Mouse (Mus musculus) midbrain, embryonic 12.5 days (tissue): ENCODE measurements at regions not wholly inside any gene's neighbourhood (a gene's known extent, or its start where the extent isn't known, plus 50 kb on each side); places are given as distances from the start of the nearest gene placed in this dataset.

Source experiments
- ATAC-seq: fragments of 200-750 bp; cut with Nextera tagmentation; 2 replicates; pipeline ENCODE4 v1.8.0; 2017; ENCODE audit warnings: low read depth, moderate TSS enrichment, moderate library complexity; ENCODE audit not compliant: low FRiP score
- H3K27ac ChIP-seq: fragments of 300-500 bp; sonication (generic); replicated peaks from 2 replicates; pipeline ENCODE4 v1.5.1; 2016; ENCODE audit warnings: mild to moderate bottlenecking
- H3K27me3 ChIP-seq: fragments of 300-500 bp; sonication (generic); 2 replicates; pipeline ENCODE4 v1.6.1; 2016; ENCODE audit warnings: mild to moderate bottlenecking
- H3K36me3 ChIP-seq: fragments of 300-500 bp; sonication (generic); 2 replicates; pipeline ENCODE4 v1.6.1; 2016
- H3K4me1 ChIP-seq: fragments of 300-500 bp; sonication (generic); 2 replicates; pipeline ENCODE4 v1.6.1; 2016
- H3K4me2 ChIP-seq: fragments of 300-500 bp; sonication (generic); replicated peaks from 2 replicates; pipeline ENCODE4 v1.6.1; 2016; ENCODE audit warnings: mild to moderate bottlenecking, moderate library complexity
- H3K4me3 ChIP-seq: fragments of 300-500 bp; sonication (generic); 2 replicates; pipeline ENCODE4 v1.5.1; 2016; ENCODE audit warnings: mild to moderate bottlenecking
- H3K9ac ChIP-seq: fragments of 300-500 bp; sonication (generic); replicated peaks from 2 replicates; pipeline ENCODE4 v1.6.1; 2016; ENCODE audit warnings: mild to moderate bottlenecking, moderate library complexity
- H3K9me3 ChIP-seq: fragments of 300-500 bp; sonication (generic); 2 replicates; pipeline ENCODE4 v1.6.1; 2016; ENCODE audit warnings: mild to moderate bottlenecking
- WGBS: fragments of 180-500 bp; shearing (Covaris S2); methylation state at CpG from one replicate; pipeline ENCODE4 v1.1.7; 2016; 5-methylcytosine and 5-hydroxymethylcytosine counted together

- Histone ChIP-seq H3K4me2 (no peak overlapping the region), H3K9ac (no peak overlapping the region), H3K4me3 (no peak overlapping the region), H3K36me3 (no peaks in the 10 kb centered on the region), H3K27me3 (no peaks in the 10 kb centered on the region), H3K4me1 (peaks cover 3% of the 10 kb centered on the region; the same call in 1 of the 2 replicates), H3K9me3 (no peaks in the 10 kb centered on the region), H3K27ac (no peak overlapping the region)
- 82% methylated on average over 4 of the region's 4 CpGs for WGBS
- no peak for ATAC-seq
Measured at GRCm38 (mm10) chr4:106020338-106020737, 230.7 kb downstream of the Gm12728 start.

DNA sequence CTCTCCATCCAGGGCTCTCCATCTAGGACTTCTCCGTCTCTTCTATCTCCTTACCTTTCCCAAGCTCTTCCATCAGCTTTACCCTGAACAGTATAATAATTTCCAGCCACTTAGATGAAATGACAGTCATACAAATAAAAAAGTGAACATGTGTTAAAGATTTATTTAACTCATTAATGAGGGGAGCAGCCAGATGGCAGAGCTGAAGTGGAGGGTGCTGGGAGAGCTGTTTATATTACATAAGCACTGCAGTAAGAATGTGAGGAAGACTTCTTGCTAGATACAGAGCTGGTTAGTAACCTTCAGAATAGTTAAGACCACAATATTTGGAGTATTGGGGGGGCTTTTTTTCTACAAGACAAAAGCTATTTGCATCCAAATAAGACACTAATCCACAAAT, 234.9 kb downstream of the Gm12728 start:
- 81% methylated on average over 1 of the region's 1 CpGs for WGBS
- Histone ChIP-seq H3K4me3 (no peak overlapping the region), H3K4me2 (no peak overlapping the region)

DNA sequence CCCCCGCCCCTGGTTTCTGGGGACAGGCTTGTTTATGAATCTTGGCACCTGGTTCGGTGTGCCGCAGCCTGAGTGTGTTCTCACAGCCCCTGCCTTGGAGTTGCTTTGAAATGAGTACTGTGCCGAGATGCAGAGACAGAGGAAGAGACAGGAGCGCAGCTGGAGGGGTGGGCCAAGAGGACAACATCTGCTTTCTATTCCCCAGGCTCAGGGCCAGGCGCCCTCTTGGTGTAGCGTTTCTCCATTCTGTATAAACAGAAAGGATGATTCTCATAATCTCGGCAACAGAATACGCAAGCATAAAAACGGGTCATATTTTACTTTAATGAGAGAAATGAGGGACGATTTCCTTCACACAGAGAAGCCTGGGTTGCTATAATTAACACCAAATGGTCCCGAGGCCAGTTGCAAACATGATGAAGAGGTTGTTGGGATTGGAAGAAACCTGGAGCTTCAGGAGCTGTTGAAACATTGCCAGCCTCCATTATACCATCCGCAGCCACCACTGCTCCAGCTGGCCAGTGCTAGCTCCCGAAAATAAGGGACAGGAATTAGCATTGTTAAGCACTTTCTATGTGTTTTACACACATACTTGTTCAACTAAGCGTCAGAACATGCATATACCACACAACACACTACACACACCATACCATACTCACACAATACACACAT, 236.4 kb downstream of the Gm12728 start:
- Histone ChIP-seq H3K4me1 (no peaks in the 10 kb centered on the region), H3K27me3 (no peaks in the 10 kb centered on the region), H3K36me3 (no peaks in the 10 kb centered on the region), H3K4me3 (no peak overlapping the region), H3K4me2 (no peak overlapping the region), H3K9ac (no peak overlapping the region), H3K27ac (no peak overlapping the region), H3K9me3 (no peaks in the 10 kb centered on the region)
- 78% methylated on average over 15 of the region's 15 CpGs for WGBS
- no peak for ATAC-seq

More for the DNA sequence above, 234.9 kb downstream of the Gm12728 start:
- no peaks in the 10 kb centered on the region for H3K27me3 ChIP-seq
- no peaks in the 10 kb centered on the region for H3K36me3 ChIP-seq
- H3K4me1 ChIP-seq: peaks cover 3% of the 10 kb centered on the region; the same call in 1 of the 2 replicates
- H3K9me3 ChIP-seq: no peaks in the 10 kb centered on the region
- ATAC-seq: no peak
- H3K9ac ChIP-seq: no peak overlapping the region
- H3K27ac ChIP-seq: no peak overlapping the region

DNA sequence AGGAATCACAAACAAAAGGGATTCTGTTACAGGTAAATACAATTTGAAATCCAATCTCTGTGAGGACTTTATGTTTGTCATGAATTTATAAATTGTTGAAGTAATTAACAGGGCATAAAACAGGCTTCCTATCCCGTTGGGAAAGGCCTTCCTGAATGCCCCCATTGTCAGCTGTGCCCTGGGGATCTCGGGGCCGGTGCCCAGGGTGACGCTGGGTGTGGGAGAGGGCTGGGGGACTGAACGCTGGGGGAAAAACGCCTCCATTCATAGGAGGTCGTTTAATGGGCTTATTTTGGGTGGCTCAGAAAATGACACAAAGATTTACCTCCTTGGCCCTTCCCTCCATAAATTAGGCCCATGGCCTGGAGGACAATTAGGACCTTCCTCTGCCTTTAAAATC, 250.7 kb downstream of the Gm12728 start:
- no peak for ATAC-seq
- no peaks in the 10 kb centered on the region for H3K27me3 ChIP-seq
- no peaks in the 10 kb centered on the region for H3K9me3 ChIP-seq
- H3K9ac ChIP-seq: no peak overlapping the region
- no peak overlapping the region for H3K4me2 ChIP-seq
- peaks cover 6% of the 10 kb centered on the region; the same call in 1 of the 2 replicates for H3K4me1 ChIP-seq
- H3K4me3 ChIP-seq: no peak overlapping the region
- no peaks in the 10 kb centered on the region for H3K36me3 ChIP-seq
- H3K27ac ChIP-seq: no peak overlapping the region
- 46% methylated on average over 7 of the region's 7 CpGs for WGBS

DNA sequence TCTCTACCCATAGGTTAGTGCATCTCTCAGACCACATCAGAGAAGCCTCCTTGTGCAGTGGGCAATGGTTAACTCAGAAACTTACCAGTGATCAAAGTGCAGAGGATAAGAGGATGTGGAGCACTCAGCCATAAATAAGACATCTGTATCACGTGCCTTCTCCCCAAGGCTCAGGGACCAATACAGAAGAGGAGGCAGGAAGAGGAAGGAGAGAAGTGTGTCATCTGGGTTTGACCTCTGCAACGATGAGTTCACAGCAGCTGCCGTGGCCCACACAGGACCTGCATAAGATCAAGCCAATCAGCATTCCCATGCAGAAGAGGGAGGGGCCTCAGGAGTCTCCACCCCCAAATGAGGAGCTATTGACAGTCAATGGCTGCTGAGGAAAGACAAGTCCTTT, 252.8 kb downstream of the Gm12728 start:
- Histone ChIP-seq H3K4me3 (no peak overlapping the region), H3K27ac (no peak overlapping the region), H3K9me3 (no peaks in the 10 kb centered on the region), H3K27me3 (no peaks in the 10 kb centered on the region), H3K4me2 (no peak overlapping the region), H3K4me1 (peaks cover 6% of the 10 kb centered on the region; the same call in 1 of the 2 replicates), H3K9ac (no peak overlapping the region), H3K36me3 (no peaks in the 10 kb centered on the region)
- no peak for ATAC-seq
- WGBS: 82% methylated on average over 3 of the region's 3 CpGs

GRCm38 (mm10) chr4:106043661-106044060, 254.0 kb downstream of the Gm12728 start:
- ATAC-seq: no peak
- Histone ChIP-seq H3K4me2 (no peak overlapping the region), H3K9ac (no peak overlapping the region), H3K27me3 (no peaks in the 10 kb centered on the region), H3K4me1 (peaks cover 6% of the 10 kb centered on the region; the same call in 1 of the 2 replicates), H3K4me3 (no peak overlapping the region), H3K36me3 (no peaks in the 10 kb centered on the region), H3K9me3 (no peaks in the 10 kb centered on the region), H3K27ac (no peak overlapping the region)
- WGBS: 89% methylated on average over 9 of the region's 9 CpGs

DNA sequence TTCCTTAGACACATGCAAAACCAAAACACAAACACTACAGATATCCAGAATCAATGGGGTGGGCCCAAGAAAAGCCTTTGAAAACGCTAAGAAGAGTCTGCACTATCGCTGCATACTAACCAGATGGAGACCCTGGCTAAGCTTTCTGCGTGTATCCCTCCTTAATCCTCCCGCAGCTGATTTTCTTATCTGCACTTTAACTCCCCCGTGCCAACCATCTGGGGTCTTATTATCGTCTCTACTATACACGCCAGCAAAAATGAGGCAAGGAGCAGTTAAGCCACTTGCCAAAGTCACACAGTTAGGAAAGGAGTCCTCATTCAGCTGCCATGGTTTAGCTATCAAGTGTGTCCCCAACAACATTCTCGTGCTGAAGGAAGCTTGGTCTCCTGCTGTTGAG, 258.4 kb downstream of the Gm12728 start:
- no peak for ATAC-seq
- WGBS: 61% methylated on average over 8 of the region's 8 CpGs
- H3K27me3 ChIP-seq: no peaks in the 10 kb centered on the region

GRCm38 (mm10) chr4:106048797-106049196, 259.1 kb downstream of the Gm12728 start:
- no peaks in the 10 kb centered on the region for H3K36me3 ChIP-seq
- no peak overlapping the region for H3K27ac ChIP-seq
- no peak overlapping the region for H3K4me3 ChIP-seq
- H3K9ac ChIP-seq: no peak overlapping the region
- 0 out of 2 replicates have a peak, but pooled peaks cover 3% of the 10 kb centered on the region for H3K4me1 ChIP-seq
- WGBS: 90% methylated on average over 8 of the region's 8 CpGs
- H3K4me2 ChIP-seq: no peak overlapping the region
- ATAC-seq: no peak
- no peaks in the 10 kb centered on the region for H3K27me3 ChIP-seq
- H3K9me3 ChIP-seq: no peaks in the 10 kb centered on the region

More for the DNA sequence above, 258.4 kb downstream of the Gm12728 start:
- no peaks in the 10 kb centered on the region for H3K9me3 ChIP-seq
- no peak overlapping the region for H3K27ac ChIP-seq
- H3K9ac ChIP-seq: no peak overlapping the region
- 0 out of 2 replicates have a peak, but pooled peaks cover 3% of the 10 kb centered on the region for H3K4me1 ChIP-seq
- H3K4me3 ChIP-seq: no peak overlapping the region
- no peaks in the 10 kb centered on the region for H3K36me3 ChIP-seq
- no peak overlapping the region for H3K4me2 ChIP-seq

DNA sequence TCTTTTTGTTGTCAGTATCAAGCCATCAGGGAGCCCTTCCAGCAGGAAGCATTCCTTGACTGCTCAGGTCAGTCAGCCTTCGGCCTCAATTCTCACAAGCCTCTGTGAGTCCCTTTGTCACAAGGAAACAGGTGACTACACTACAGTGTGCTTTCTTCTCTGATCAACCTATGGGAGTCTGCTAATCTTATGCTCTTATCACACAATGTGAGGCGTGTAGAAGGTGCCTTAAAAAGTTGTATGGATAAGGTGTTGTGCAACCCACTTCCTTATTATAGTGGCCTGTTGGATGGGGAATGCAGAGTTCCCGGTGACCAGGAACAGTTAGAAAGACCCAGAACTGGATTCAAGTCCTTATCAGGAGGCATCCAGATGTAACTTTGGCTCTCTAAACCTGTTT, 260.2 kb downstream of the Gm12728 start:
- H3K27me3 ChIP-seq: no peaks in the 10 kb centered on the region
- H3K36me3 ChIP-seq: no peaks in the 10 kb centered on the region
- H3K9ac ChIP-seq: no peak overlapping the region
- no peak overlapping the region for H3K4me3 ChIP-seq
- ATAC-seq: no peak
- no peak overlapping the region for H3K27ac ChIP-seq
- no peak overlapping the region for H3K4me2 ChIP-seq
- H3K4me1 ChIP-seq: 0 out of 2 replicates have a peak, but pooled peaks cover 3% of the 10 kb centered on the region
- 83% methylated on average over 3 of the region's 3 CpGs for WGBS
- no peaks in the 10 kb centered on the region for H3K9me3 ChIP-seq

DNA sequence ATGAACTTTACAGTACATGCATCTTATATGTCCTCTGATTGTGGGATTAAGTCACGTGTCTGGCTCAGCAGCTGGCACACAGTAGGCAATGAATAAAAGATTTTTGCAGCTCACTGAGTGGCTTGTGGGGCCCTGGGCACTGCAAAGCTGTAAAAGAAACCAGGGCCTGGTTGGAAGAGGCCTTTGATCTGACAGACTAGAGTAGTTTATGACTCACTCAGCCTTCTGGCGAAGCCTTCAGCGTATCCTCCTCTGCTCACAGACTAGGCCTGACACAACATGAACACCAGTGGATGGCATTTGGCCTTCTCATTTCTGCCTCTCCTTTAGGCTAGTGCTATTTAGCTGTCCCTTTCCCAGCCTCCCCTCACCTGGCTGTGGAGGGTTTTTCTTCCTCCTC, 260.6 kb downstream of the Gm12728 start:
- no peaks in the 10 kb centered on the region for H3K27me3 ChIP-seq
- 78% methylated on average over 3 of the region's 3 CpGs for WGBS
- H3K27ac ChIP-seq: no peak overlapping the region
- H3K4me3 ChIP-seq: no peak overlapping the region
- H3K4me1 ChIP-seq: 0 out of 2 replicates have a peak, but pooled peaks cover 3% of the 10 kb centered on the region
- H3K9ac ChIP-seq: no peak overlapping the region
- H3K9me3 ChIP-seq: no peaks in the 10 kb centered on the region
- no peak overlapping the region for H3K4me2 ChIP-seq
- no peaks in the 10 kb centered on the region for H3K36me3 ChIP-seq
- ATAC-seq: no peak

- Histone ChIP-seq H3K27ac (no peak overlapping the region), H3K4me2 (no peak overlapping the region), H3K4me1 (0 out of 2 replicates have a peak, but pooled peaks cover 3% of the 10 kb centered on the region), H3K27me3 (no peaks in the 10 kb centered on the region), H3K9me3 (no peaks in the 10 kb centered on the region), H3K36me3 (no peaks in the 10 kb centered on the region), H3K4me3 (no peak overlapping the region), H3K9ac (no peak overlapping the region)
- 75% methylated on average over 9 of the region's 9 CpGs for WGBS
- no peak for ATAC-seq
Measured at GRCm38 (mm10) chr4:106053496-106053895, 262.5 kb upstream of the Usp24 start.

- 82% methylated on average over 7 of the region's 7 CpGs for WGBS
- H3K27me3 ChIP-seq: no peaks in the 10 kb centered on the region
- ATAC-seq: no peak
Measured at GRCm38 (mm10) chr4:106054324-106054723, 261.7 kb upstream of the Usp24 start.

GRCm38 (mm10) chr4:106062651-106063050, 253.4 kb upstream of the Usp24 start:
- no peaks in the 10 kb centered on the region for H3K36me3 ChIP-seq
- no peaks in the 10 kb centered on the region for H3K27me3 ChIP-seq
- 82% methylated on average over 12 of the region's 12 CpGs for WGBS
- H3K9ac ChIP-seq: no peak overlapping the region
- H3K9me3 ChIP-seq: no peaks in the 10 kb centered on the region
- no peak for ATAC-seq
- H3K4me2 ChIP-seq: no peak overlapping the region
- H3K4me3 ChIP-seq: no peak overlapping the region
- no peaks in the 10 kb centered on the region for H3K4me1 ChIP-seq
- no peak overlapping the region for H3K27ac ChIP-seq

More at GRCm38 (mm10) chr4:106054324-106054723, 261.7 kb upstream of the Usp24 start:
- Histone ChIP-seq H3K4me2 (no peak overlapping the region), H3K4me1 (0 out of 2 replicates have a peak, but pooled peaks cover 3% of the 10 kb centered on the region), H3K4me3 (no peak overlapping the region), H3K9ac (no peak overlapping the region), H3K9me3 (no peaks in the 10 kb centered on the region), H3K27ac (no peak overlapping the region), H3K36me3 (no peaks in the 10 kb centered on the region)
